Mouse (Mus musculus) cortical plate, adult 2 months (tissue): ENCODE data around the gene Dnm1. TPM values are rescaled to one million over a fixed set of nuclear protein-coding genes. Genes with fewer than 3 reads are reported as not detected.
A peak's percentile ranks its signal among the peaks of the same experiment; 100 is the strongest.

Source experiments
- H3K27ac ChIP-seq: fragments of 200-500 bp; 2 replicates; pipeline ENCODE4 v1.5.1; 2012; ENCODE audit warnings: low read length, control low read depth, inconsistent platforms; ENCODE audit not compliant: insufficient read depth
- H3K4me1 ChIP-seq: fragments of 200-500 bp; 2 replicates; pipeline ENCODE4 v1.6.1; 2011; ENCODE audit warnings: low read length; ENCODE audit not compliant: control insufficient read depth, insufficient read depth
- H3K4me3 ChIP-seq: fragments of 200-500 bp; 2 replicates; pipeline ENCODE4 v1.5.1; 2011; ENCODE audit warnings: mild to moderate bottlenecking, low read length, control low read depth; ENCODE audit not compliant: insufficient read depth
- CTCF ChIP-seq: fragments of 200-500 bp; IDR thresholded peaks from 2 replicates; pipeline ENCODE4 v1.5.1; 2011; ENCODE audit warnings: mild to moderate bottlenecking, control low read depth, low read length; ENCODE audit not compliant: insufficient read depth; ENCODE audit errors: extremely low read depth
- POLR2A ChIP-seq: fragments of 200-500 bp; IDR thresholded peaks from 2 replicates; pipeline ENCODE4 v1.6.1; 2011; ENCODE audit warnings: mild to moderate bottlenecking, low read length, control low read depth; ENCODE audit not compliant: insufficient read depth; ENCODE audit errors: extremely low read depth
- polyA plus RNA-seq: library from polyadenylated mRNA; depleted of rRNA; stranded (reverse); fragments of >200 nt; gene quantifications from 2 replicates; pipeline ENCODE4 v1.2.3, GENCODE M21; 2012

Dnm1 gene
- polyA plus RNA-seq, 1 experiment, result 1,325 TPM

- H3K27ac ChIP-seq, result no peak overlapping the region
Measured at GRCm38 (mm10) chr2:32382689-32383088, 29.6 kb upstream of the Dnm1 start.

DNA sequence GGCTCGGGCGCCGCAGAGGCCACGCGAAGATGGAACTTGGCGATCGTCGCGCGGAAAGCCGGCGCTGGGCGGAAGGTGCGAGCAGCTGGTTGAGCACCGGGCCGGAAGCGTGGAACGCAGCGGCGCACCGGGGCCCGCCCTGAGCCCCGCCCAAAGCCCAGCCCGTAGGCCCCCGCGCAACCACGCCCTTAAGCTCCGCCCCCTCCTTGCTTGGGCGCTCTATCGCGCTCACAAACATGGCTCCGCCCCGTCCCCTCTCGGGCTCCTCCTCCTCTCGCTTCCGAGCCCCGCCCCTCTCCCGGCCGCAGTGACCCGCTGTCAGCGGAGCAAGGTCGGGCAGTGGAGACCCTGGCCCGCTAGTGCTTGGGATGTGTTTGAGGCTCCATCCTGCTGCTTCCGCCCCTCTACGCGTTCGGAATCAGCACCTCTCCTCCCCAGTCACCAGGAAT, 28.7 kb upstream of the Dnm1 start, which contains the start of gene 1110008P14Rik:
Gene 1110008P14Rik (minus strand): TSS at position 164 of the 449 bp plus-strand sequence.
- Histone ChIP-seq H3K4me3 (peak within 1 kb of the TSS; percentile 60), H3K27ac (peak within 1 kb of the TSS; percentile 4)
- peak; percentile 46; the same call in 1 of the 2 replicates for TF ChIP-seq POLR2A
- TF ChIP-seq CTCF, result no peak

More at GRCm38 (mm10) chr2:32382689-32383088, 29.6 kb upstream of the Dnm1 start:
- H3K4me1 ChIP-seq, result no peaks in the 10 kb centered on the region
- TF ChIP-seq CTCF (no peak), POLR2A (no peak)
- H3K4me3 ChIP-seq, result no peak overlapping the region

GRCm38 (mm10) chr2:32381141-32381774, 28.1 kb upstream of the Dnm1 start:
- Histone ChIP-seq H3K27ac (peak overlapping the region; percentile 4), H3K4me1 (peaks cover 1% of the 10 kb centered on the region; the same call in 1 of the 2 replicates), H3K4me3 (peak overlapping the region; percentile 60)
- TF ChIP-seq POLR2A, result no peak
- no peak for TF ChIP-seq CTCF

More for the DNA sequence above, 28.7 kb upstream of the Dnm1 start, which contains the start of gene 1110008P14Rik:
- no peaks in the 10 kb centered on the region for H3K4me1 ChIP-seq

DNA sequence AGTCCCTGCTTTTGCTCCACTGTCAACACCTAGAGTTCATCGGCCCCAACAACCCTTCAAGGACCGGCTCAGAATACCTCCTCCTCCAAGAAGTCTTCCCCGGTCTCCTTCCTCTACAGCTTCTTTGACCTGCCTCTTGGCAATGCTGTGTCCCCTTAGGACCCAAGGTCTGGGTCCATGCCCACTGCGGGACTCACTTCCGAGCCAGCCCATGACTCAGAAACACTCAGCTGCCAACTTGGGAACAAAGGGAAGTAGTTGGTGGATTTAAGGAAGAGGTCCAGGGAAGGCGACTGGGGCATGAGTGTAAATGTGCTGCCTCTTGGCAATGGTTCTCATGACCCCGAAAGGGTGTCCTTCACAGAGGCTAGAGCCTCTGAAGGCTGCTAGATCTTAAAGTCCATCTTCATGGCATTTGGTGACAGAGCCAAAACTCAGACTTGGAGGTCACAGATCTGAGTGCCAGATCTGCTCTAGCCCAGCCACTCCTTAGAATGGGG, 26.9 kb upstream of the Dnm1 start:
- Histone ChIP-seq H3K4me3 (peak overlapping the region; percentile 60), H3K27ac (no peak overlapping the region), H3K4me1 (peaks cover 1% of the 10 kb centered on the region; the same call in 1 of the 2 replicates)
- no peak for TF ChIP-seq POLR2A
- no peak for TF ChIP-seq CTCF

GRCm38 (mm10) chr2:32376963-32377362, 23.8 kb upstream of the Dnm1 start:
- Histone ChIP-seq H3K27ac (peak overlapping the region; percentile 76), H3K4me3 (no peak overlapping the region), H3K4me1 (peaks cover 1% of the 10 kb centered on the region; the same call in 1 of the 2 replicates)
- no peak for TF ChIP-seq CTCF
- no peak for TF ChIP-seq POLR2A

DNA sequence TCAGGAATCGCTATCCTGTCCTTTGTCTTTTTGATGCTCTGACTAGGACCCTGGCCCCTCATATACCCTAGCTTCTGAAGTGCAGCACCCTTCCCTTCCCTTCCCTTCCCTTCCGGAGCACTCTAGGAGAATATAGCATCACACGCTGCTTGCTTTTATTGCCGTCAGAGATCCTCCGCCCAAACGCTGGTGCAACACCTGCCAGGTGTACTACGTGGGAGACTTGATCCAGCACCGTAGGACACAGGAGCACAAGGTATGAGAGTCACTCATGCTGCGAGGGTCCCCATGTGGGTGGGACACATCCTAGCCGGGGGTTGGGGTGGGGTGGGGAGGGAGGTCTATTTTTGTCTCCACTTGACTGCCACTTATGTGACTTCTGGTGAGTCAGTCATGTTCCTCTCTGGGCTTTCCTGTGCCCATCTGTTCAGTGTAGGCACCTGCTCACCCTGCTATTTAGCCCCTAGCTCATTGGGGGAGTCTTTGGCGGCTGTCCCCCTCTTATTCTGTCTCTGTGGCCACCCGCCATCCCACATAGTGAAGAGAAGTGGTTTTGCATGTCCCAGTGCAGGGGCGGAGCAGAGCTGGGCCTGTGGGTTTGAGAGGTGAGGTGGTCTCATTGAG, 22.3 kb upstream of the Dnm1 start:
- H3K4me1 ChIP-seq, result peaks cover 1% of the 10 kb centered on the region; the same call in 1 of the 2 replicates
- TF ChIP-seq POLR2A (no peak), CTCF (no peak)
- H3K4me3 ChIP-seq, result no peak overlapping the region
- no peak overlapping the region for H3K27ac ChIP-seq

DNA sequence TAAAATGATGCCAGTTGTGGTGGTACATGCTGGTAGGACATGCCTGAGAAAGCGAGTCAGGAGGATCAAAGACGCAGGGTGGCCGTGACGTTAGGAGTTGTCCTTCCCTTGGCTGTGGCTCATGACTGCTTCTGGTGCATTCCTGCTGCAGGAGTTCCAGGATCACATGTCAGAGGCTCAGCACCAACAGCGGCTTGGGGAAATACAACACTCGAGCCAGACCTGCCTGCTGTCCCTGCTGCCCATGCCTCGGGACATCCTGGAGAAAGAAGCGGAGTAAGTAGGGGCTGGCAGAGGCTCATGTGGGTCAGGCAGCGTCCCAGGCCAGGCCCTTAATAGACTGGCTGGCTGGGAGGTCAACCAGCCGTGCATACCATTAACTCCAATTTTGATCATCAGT, 21.1 kb upstream of the Dnm1 start:
- TF ChIP-seq POLR2A (no peak), CTCF (no peak)
- Histone ChIP-seq H3K4me3 (no peak overlapping the region), H3K27ac (no peak overlapping the region), H3K4me1 (peaks cover 1% of the 10 kb centered on the region; the same call in 1 of the 2 replicates)

DNA sequence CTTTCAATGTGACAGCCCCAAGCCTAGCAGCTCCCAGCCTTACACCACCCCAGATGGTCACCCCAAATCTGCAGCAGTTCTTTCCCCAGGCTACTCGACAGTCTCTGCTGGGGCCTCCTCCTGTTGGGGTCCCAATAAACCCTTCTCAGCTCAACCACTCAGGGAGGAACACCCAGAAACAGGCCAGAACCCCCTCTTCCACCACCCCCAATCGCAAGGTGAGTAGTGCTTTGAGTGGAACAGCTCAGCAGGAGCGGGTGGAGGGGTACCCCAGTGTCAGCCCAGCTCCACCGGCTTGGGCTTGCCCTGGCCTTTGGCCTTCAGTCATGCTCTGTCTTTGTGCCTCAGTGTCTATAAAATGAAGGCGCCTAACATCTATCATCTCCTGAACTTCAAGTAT, 14.2 kb upstream of the Dnm1 start:
- TF ChIP-seq POLR2A (no peak), CTCF (no peak)
- no peak overlapping the region for H3K4me3 ChIP-seq
- no peaks in the 10 kb centered on the region for H3K4me1 ChIP-seq
- H3K27ac ChIP-seq, result no peak overlapping the region

- H3K27ac ChIP-seq, result no peak overlapping the region
- peak overlapping the region; percentile 69; the same call in 1 of the 2 replicates for H3K4me3 ChIP-seq
Measured at GRCm38 (mm10) chr2:32364121-32364520, 11.0 kb upstream of the Dnm1 start.

More at GRCm38 (mm10) chr2:32364121-32364520, 11.0 kb upstream of the Dnm1 start:
- TF ChIP-seq CTCF (no peak), POLR2A (no peak)
- H3K4me1 ChIP-seq, result no peaks in the 10 kb centered on the region
